Mouse (Mus musculus) G1E (cell line): ENCODE measurements around the gene Dock10.

Source experiments
- CTCF ChIP-seq: IDR thresholded peaks from 2 replicates; pipeline ENCODE4 v1.5.1; 2012; ENCODE audit warnings: low read depth, low read length, inconsistent platforms, mixed read lengths
- POLR2AphosphoS5 ChIP-seq: IDR thresholded peaks from 2 replicates; pipeline ENCODE4 v1.6.1; 2012; ENCODE audit warnings: low read depth, low read length, inconsistent platforms; ENCODE audit not compliant: insufficient replicate concordance
- TAL1 ChIP-seq: conservative IDR thresholded peaks from 2 replicates; pipeline ENCODE4 v1.6.1; 2012; ENCODE audit warnings: low read depth, low read length, inconsistent platforms, mixed read lengths

DNA sequence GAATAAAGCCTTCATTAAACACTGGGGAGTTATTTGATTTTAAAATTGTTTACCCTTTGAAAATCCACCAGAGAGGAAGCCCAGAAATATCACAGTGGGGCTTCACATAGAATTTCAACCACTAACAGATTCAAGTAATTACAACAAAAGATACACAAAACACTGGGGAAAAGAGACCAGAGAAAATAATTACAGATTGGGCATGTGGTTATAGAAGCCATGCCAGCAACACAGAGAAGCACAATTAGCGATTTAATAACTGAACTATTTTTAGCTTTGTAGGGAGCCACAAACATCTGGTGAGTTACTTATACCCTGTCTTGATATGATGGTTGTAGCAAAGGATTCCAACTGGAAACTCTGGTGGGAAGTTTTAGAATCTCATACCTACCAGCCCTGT lies 104.2 kb downstream of the Dock10 start:
- TF ChIP-seq CTCF, result no peak
- no peak for TF ChIP-seq POLR2AphosphoS5
- TF ChIP-seq TAL1, result no peak
